Mouse (Mus musculus) hindbrain, embryonic 12.5 days (tissue): Measurements from ENCODE around the gene Sufu. TPM values are rescaled to one million over a fixed set of nuclear protein-coding genes. Genes with fewer than 3 reads are reported as not detected.

Experiments used
- ATAC-seq: fragments of 200-750 bp; cut with Nextera tagmentation; 2 replicates; pipeline ENCODE4 v1.8.0; 2017; ENCODE audit warnings: moderate TSS enrichment; ENCODE audit not compliant: low FRiP score
- H3K27ac ChIP-seq: fragments of 300-500 bp; sonication (generic); 2 replicates; pipeline ENCODE4 v1.5.1; 2016; ENCODE audit warnings: mild to moderate bottlenecking
- H3K27me3 ChIP-seq: fragments of 300-500 bp; sonication (generic); 2 replicates; pipeline ENCODE4 v1.6.1; 2016; ENCODE audit warnings: mild to moderate bottlenecking
- H3K36me3 ChIP-seq: fragments of 300-500 bp; sonication (generic); 2 replicates; pipeline ENCODE4 v1.6.1; 2016; ENCODE audit warnings: mild to moderate bottlenecking
- H3K4me1 ChIP-seq: fragments of 300-500 bp; sonication (generic); 2 replicates; pipeline ENCODE4 v1.6.1; 2016
- H3K4me2 ChIP-seq: fragments of 300-500 bp; sonication (generic); replicated peaks from 2 replicates; pipeline ENCODE4 v1.6.1; 2016; ENCODE audit warnings: mild to moderate bottlenecking
- H3K4me3 ChIP-seq: fragments of 300-500 bp; sonication (generic); 2 replicates; pipeline ENCODE4 v1.5.1; 2016; ENCODE audit warnings: mild to moderate bottlenecking
- H3K9ac ChIP-seq: fragments of 300-500 bp; sonication (generic); 2 replicates; pipeline ENCODE4 v1.6.1; 2016; ENCODE audit warnings: mild to moderate bottlenecking, moderate library complexity
- H3K9me3 ChIP-seq: fragments of 300-500 bp; sonication (generic); replicated peaks from 2 replicates; pipeline ENCODE4 v1.6.1; 2016; ENCODE audit warnings: mild to moderate bottlenecking
- WGBS: fragments of 180-500 bp; shearing (Covaris S2); methylation state at CpG from one replicate; pipeline ENCODE4 v1.1.7; 2016; 5-methylcytosine and 5-hydroxymethylcytosine counted together
- polyA plus RNA-seq: library from polyadenylated mRNA; unstranded; fragments of >200 nt; fragmentation: Nextera tagmentation; extraction: Ambion mirVana; gene quantifications from 2 replicates; pipeline ENCODE4 v1.2.1, GENCODE M21; 2016

Gene Sufu
- polyA plus RNA-seq, 1 experiment from 2014 or later = 39.3 TPM

GRCm38 (mm10) chr19:46416276-46416675 is 19.6 kb downstream of the Sufu start:
- peak overlapping the region; percentile 48; the same call in 1 of the 2 replicates for H3K27ac ChIP-seq
- 63% methylated on average over 9 of the region's 9 CpGs for WGBS
- no peaks in the 10 kb centered on the region for H3K36me3 ChIP-seq
- no peak overlapping the region for H3K4me3 ChIP-seq
- no peak for ATAC-seq
- H3K4me1 ChIP-seq = peaks cover 14% of the 10 kb centered on the region
- no peaks in the 10 kb centered on the region for H3K9me3 ChIP-seq
- no peak overlapping the region for H3K9ac ChIP-seq
- H3K27me3 ChIP-seq = no peaks in the 10 kb centered on the region
- no peak overlapping the region for H3K4me2 ChIP-seq

- Histone ChIP-seq H3K4me1 (peaks cover 31% of the 10 kb centered on the region), H3K4me2 (no peak overlapping the region), H3K36me3 (no peaks in the 10 kb centered on the region), H3K27ac (no peak overlapping the region), H3K9me3 (no peaks in the 10 kb centered on the region), H3K27me3 (no peaks in the 10 kb centered on the region), H3K9ac (no peak overlapping the region), H3K4me3 (no peak overlapping the region)
- 88% methylated on average over 4 of the region's 4 CpGs for WGBS
- no peak for ATAC-seq
These were observed 21.4 kb downstream of the Sufu start for GRCm38 (mm10) chr19:46418051-46418450.

GRCm38 (mm10) chr19:46420410-46420809 is 23.7 kb downstream of the Sufu start:
- Histone ChIP-seq H3K27me3 (no peaks in the 10 kb centered on the region), H3K27ac (no peak overlapping the region), H3K4me1 (peaks cover 35% of the 10 kb centered on the region), H3K4me2 (no peak overlapping the region), H3K36me3 (0 out of 2 replicates have a peak, but pooled peaks cover 5% of the 10 kb centered on the region), H3K9me3 (no peaks in the 10 kb centered on the region), H3K4me3 (no peak overlapping the region), H3K9ac (no peak overlapping the region)
- WGBS = 94% methylated on average over 7 of the region's 7 CpGs
- ATAC-seq = no peak

- Histone ChIP-seq H3K27ac (peak overlapping the region; percentile 79), H3K9ac (no peak overlapping the region), H3K36me3 (0 out of 2 replicates have a peak, but pooled peaks cover 5% of the 10 kb centered on the region), H3K4me1 (peaks cover 32% of the 10 kb centered on the region), H3K4me3 (no peak overlapping the region), H3K27me3 (no peaks in the 10 kb centered on the region), H3K9me3 (no peaks in the 10 kb centered on the region), H3K4me2 (0 out of 2 replicates have a peak overlapping the region, but pooled peaks have one; percentile 6)
- 39% methylated on average over 11 of the region's 11 CpGs for WGBS
- peak; percentile 46 for ATAC-seq
These were observed 26.0 kb downstream of the Sufu start for GRCm38 (mm10) chr19:46422384-46423338.

GRCm38 (mm10) chr19:46425266-46425665 is 28.6 kb downstream of the Sufu start:
- peaks cover 30% of the 10 kb centered on the region for H3K4me1 ChIP-seq
- H3K4me2 ChIP-seq = no peak overlapping the region
- WGBS = 82% methylated on average over 8 of the region's 8 CpGs
- no peak overlapping the region for H3K9ac ChIP-seq
- 0 out of 2 replicates have a peak, but pooled peaks cover 5% of the 10 kb centered on the region for H3K36me3 ChIP-seq
- no peaks in the 10 kb centered on the region for H3K27me3 ChIP-seq
- no peak for ATAC-seq
- H3K27ac ChIP-seq = no peak overlapping the region
- no peaks in the 10 kb centered on the region for H3K9me3 ChIP-seq
- no peak overlapping the region for H3K4me3 ChIP-seq

- no peak for ATAC-seq
- no peaks in the 10 kb centered on the region for H3K27me3 ChIP-seq
- no peak overlapping the region for H3K9ac ChIP-seq
- H3K4me3 ChIP-seq = no peak overlapping the region
- 76% methylated on average over 12 of the region's 12 CpGs for WGBS
- no peaks in the 10 kb centered on the region for H3K9me3 ChIP-seq
- H3K4me2 ChIP-seq = no peak overlapping the region
- 0 out of 2 replicates have a peak, but pooled peaks cover 5% of the 10 kb centered on the region for H3K36me3 ChIP-seq
- peaks cover 26% of the 10 kb centered on the region for H3K4me1 ChIP-seq
- no peak overlapping the region for H3K27ac ChIP-seq
These were observed 29.8 kb downstream of the Sufu start for GRCm38 (mm10) chr19:46426488-46426887.

GRCm38 (mm10) chr19:46429250-46429649 is 32.6 kb downstream of the Sufu start:
- 0 out of 2 replicates have a peak, but pooled peaks cover 5% of the 10 kb centered on the region for H3K36me3 ChIP-seq
- no peak for ATAC-seq

GRCm38 (mm10) chr19:46433712-46434111 is 37.0 kb downstream of the Sufu start:
- H3K36me3 ChIP-seq = no peaks in the 10 kb centered on the region
- H3K4me1 ChIP-seq = peaks cover 26% of the 10 kb centered on the region
- H3K4me2 ChIP-seq = no peak overlapping the region; the same call in 1 of the 2 replicates
- H3K27ac ChIP-seq = peak overlapping the region; percentile 24; the same call in 1 of the 2 replicates
- H3K9me3 ChIP-seq = no peaks in the 10 kb centered on the region
- 67% methylated on average over 7 of the region's 7 CpGs for WGBS
- no peak overlapping the region for H3K9ac ChIP-seq
- no peaks in the 10 kb centered on the region for H3K27me3 ChIP-seq
- no peak for ATAC-seq
- H3K4me3 ChIP-seq = no peak overlapping the region

More at GRCm38 (mm10) chr19:46429250-46429649, 32.6 kb downstream of the Sufu start:
- Histone ChIP-seq H3K4me3 (no peak overlapping the region), H3K27me3 (no peaks in the 10 kb centered on the region), H3K4me1 (peaks cover 11% of the 10 kb centered on the region), H3K9me3 (no peaks in the 10 kb centered on the region), H3K4me2 (no peak overlapping the region), H3K9ac (no peak overlapping the region), H3K27ac (no peak overlapping the region)

GRCm38 (mm10) chr19:46434148-46434547 is 37.5 kb downstream of the Sufu start:
- H3K9ac ChIP-seq = no peak overlapping the region
- H3K4me1 ChIP-seq = peaks cover 26% of the 10 kb centered on the region
- H3K4me2 ChIP-seq = no peak overlapping the region
- no peak for ATAC-seq
- WGBS = 57% methylated on average over 9 of the region's 9 CpGs
- H3K9me3 ChIP-seq = no peaks in the 10 kb centered on the region
- no peaks in the 10 kb centered on the region for H3K36me3 ChIP-seq
- H3K27me3 ChIP-seq = no peaks in the 10 kb centered on the region
- H3K4me3 ChIP-seq = no peak overlapping the region
- peak overlapping the region; percentile 24; the same call in 1 of the 2 replicates for H3K27ac ChIP-seq

GRCm38 (mm10) chr19:46434591-46434990 is 37.9 kb downstream of the Sufu start:
- H3K36me3 ChIP-seq = no peaks in the 10 kb centered on the region
- no peak overlapping the region for H3K4me3 ChIP-seq
- WGBS = 70% methylated on average over 9 of the region's 9 CpGs
- no peaks in the 10 kb centered on the region for H3K27me3 ChIP-seq
- no peak overlapping the region for H3K9ac ChIP-seq
- H3K4me2 ChIP-seq = no peak overlapping the region
- no peaks in the 10 kb centered on the region for H3K9me3 ChIP-seq
- H3K4me1 ChIP-seq = peaks cover 26% of the 10 kb centered on the region
- H3K27ac ChIP-seq = peak overlapping the region; percentile 24; the same call in 1 of the 2 replicates
- ATAC-seq = no peak

- Histone ChIP-seq H3K36me3 (no peaks in the 10 kb centered on the region), H3K27ac (peak overlapping the region; percentile 55; the same call in 1 of the 2 replicates), H3K4me3 (no peak overlapping the region), H3K27me3 (no peaks in the 10 kb centered on the region), H3K9me3 (no peaks in the 10 kb centered on the region), H3K4me2 (no peak overlapping the region), H3K4me1 (peaks cover 26% of the 10 kb centered on the region), H3K9ac (no peak overlapping the region)
- 4% methylated on average over 7 of the region's 7 CpGs for WGBS
- ATAC-seq = no peak
These were observed 38.8 kb downstream of the Sufu start for GRCm38 (mm10) chr19:46435492-46435891.

GRCm38 (mm10) chr19:46443509-46443908 is 46.8 kb downstream of the Sufu start:
- Histone ChIP-seq H3K4me1 (peaks cover 32% of the 10 kb centered on the region), H3K9ac (0 out of 2 replicates have a peak overlapping the region, but pooled peaks have one; percentile 18), H3K4me3 (no peak overlapping the region; the same call in 1 of the 2 replicates), H3K27me3 (no peaks in the 10 kb centered on the region), H3K27ac (peak overlapping the region; percentile 72), H3K36me3 (no peaks in the 10 kb centered on the region), H3K4me2 (no peak overlapping the region), H3K9me3 (no peaks in the 10 kb centered on the region)
- ATAC-seq = no peak
- 16% methylated on average over 6 of the region's 6 CpGs for WGBS
